Mouse (Mus musculus): ENCODE measurements around the gene Cnih4. TPM values are rescaled to one million over a fixed set of nuclear protein-coding genes. Genes with fewer than 3 reads are reported as not detected.
A peak's percentile ranks its signal among the peaks of the same experiment; 100 is the strongest.

Cnih4 gene
- polyA plus RNA-seq, 1 experiment from 2014 or later: 90.6 TPM

DNA sequence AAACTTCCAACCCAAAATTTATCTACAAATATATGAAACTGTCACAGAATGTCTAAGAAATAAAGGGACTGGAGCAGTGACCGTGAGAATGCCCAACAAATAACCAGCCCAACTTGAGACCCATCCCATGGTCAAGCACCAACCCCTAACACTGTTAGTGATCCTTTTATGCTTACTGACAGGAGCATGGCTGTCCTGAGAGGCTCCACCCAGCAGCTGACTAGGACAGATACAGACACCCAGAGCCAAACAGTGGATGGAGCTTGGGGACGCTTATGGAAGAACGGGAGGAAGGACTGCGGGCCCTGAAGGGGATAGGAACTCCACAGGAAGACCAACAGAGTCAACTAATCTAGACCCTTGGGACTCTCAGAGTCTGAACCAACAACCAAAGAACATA is 44.4 kb downstream of the Cnih4 start:
- Histone ChIP-seq H3K9me3 (replicated peaks; ENCODE audit: control insufficient read depth, low read length) (no peaks in the 10 kb centered on the region), H3K36me3 (ENCODE audit: control insufficient read depth, insufficient read depth, low read length) (peaks cover 86% of the 10 kb centered on the region), H3K27ac (ENCODE audit: low read depth, low read length) (no peak overlapping the region), H3K4me2 (ENCODE audit: low read length) (no peak overlapping the region), H3K27me3 (replicated peaks; ENCODE audit: control insufficient read depth, insufficient read depth, low read length) (no peaks in the 10 kb centered on the region), H3K4me1 (ENCODE audit: control insufficient read depth, insufficient read depth, low read length) (no peaks in the 10 kb centered on the region), H3K9ac (ENCODE audit: low read length) (no peak overlapping the region), H3K4me3 (ENCODE audit: low read depth, low read length) (no peak overlapping the region)
- ATAC-seq (no peak), DNase-seq (ENCODE audit: low spot score) (no peak)
- WGBS: 95% methylated on average over 4 of the region's 4 CpGs

DNA sequence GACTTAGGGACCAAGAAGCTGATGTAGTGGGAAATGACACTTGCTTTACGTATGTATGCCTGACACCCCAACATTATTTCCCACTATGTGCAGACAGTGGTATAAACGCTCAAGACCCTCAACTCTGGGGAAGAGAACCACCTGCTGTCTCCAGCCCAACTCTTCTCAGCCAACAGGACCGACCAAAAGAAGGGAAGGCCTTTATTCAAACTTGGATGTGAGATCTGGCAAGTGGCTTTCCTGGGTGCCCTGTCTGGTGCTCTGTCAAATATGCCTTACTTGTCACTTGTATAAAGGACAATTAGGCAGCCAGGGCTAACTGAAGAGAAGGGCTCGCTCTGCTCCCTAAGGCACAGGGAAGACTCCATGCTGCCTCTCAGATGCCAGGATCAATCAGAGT is 55.0 kb downstream of the Cnih4 start:
- Histone ChIP-seq H3K9ac (ENCODE audit: low read length) (no peak overlapping the region), H3K4me2 (ENCODE audit: low read length) (no peak overlapping the region), H3K27me3 (replicated peaks; ENCODE audit: control insufficient read depth, insufficient read depth, low read length) (no peaks in the 10 kb centered on the region), H3K4me1 (ENCODE audit: control insufficient read depth, insufficient read depth, low read length) (no peaks in the 10 kb centered on the region), H3K27ac (ENCODE audit: low read depth, low read length) (no peak overlapping the region), H3K9me3 (replicated peaks; ENCODE audit: control insufficient read depth, low read length) (no peaks in the 10 kb centered on the region), H3K36me3 (ENCODE audit: control insufficient read depth, insufficient read depth, low read length) (peaks cover 82% of the 10 kb centered on the region), H3K4me3 (ENCODE audit: low read depth, low read length) (no peak overlapping the region)
- ATAC-seq (no peak), DNase-seq (ENCODE audit: low spot score) (no peak)
- 93% methylated on average over 4 of the region's 4 CpGs for WGBS

DNA sequence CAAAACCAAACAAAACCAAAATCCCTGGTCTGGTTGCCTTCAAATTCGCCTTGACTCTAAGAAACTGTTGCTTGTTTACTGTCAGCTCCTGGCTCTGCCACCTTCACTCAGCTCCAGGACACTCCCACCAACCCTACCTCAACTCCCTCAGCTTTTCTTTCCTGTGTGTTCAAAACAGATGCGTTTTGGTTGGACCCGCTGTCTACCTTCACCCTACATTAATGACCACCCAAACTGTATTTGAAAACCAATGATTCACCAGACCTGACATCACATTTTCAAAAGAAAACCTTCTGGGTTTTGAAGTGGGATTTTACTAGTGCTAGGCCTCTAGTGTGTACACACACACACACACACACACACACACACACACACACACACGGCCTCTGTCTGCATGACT is 65.7 kb downstream of the Cnih4 start:
- Histone ChIP-seq H3K27ac (ENCODE audit: low read depth, low read length) (no peak overlapping the region), H3K4me1 (ENCODE audit: control insufficient read depth, insufficient read depth, low read length) (peaks cover 17% of the 10 kb centered on the region), H3K4me3 (ENCODE audit: low read depth, low read length) (peak overlapping the region; percentile 98), H3K9ac (ENCODE audit: low read length) (peak overlapping the region; percentile 97), H3K27me3 (replicated peaks; ENCODE audit: control insufficient read depth, insufficient read depth, low read length) (no peaks in the 10 kb centered on the region), H3K36me3 (ENCODE audit: control insufficient read depth, insufficient read depth, low read length) (peaks cover 21% of the 10 kb centered on the region), H3K9me3 (replicated peaks; ENCODE audit: control insufficient read depth, low read length) (no peaks in the 10 kb centered on the region), H3K4me2 (ENCODE audit: low read length) (peak overlapping the region; percentile 95)
- DNase-seq (ENCODE audit: low spot score): no peak
- ATAC-seq: no peak
- 8% methylated on average over 4 of the region's 4 CpGs for WGBS

DNA sequence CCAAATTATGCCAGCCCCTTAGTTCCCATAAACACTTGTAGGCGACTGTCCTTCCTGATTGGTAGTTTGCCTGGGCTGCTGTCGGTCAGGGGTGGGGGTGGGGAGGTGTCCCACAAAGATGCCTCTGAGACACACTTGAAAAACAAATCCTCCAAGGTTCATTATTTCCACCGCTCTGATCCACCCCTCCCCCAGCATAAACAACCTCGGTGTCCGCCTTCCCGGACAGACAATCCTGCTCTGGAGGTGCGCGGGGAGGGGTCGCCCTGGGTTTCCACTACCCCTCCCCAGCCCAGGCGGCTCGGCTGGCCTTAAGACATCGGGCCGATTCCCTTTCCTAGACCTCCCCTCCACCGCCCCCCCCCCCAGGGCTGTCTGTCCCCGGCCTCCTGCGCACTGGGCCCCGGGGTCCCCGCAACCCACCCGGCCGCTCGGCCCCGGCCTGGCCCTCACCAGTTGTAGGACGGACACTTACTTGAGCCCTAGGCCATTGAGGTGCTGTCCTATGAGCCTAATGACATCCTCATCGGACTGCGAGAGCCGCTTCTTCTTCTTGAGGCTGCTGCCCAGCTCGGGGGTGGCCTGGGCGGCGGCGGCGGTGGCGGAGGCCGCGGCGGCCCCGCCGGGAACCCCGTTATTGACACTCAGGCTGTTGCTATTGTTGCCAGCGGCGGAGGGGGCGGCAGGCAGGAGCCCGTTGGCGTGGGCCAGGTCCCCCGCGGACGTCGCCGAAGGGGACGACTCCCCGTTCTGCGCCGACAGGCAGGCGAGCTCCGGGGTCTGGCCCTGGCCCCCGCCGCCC is 66.3 kb downstream of the Cnih4 start:
- Histone ChIP-seq H3K4me3 (ENCODE audit: low read depth, low read length) (peak overlapping the region; percentile 98), H3K27ac (ENCODE audit: low read depth, low read length) (peak overlapping the region; percentile 92), H3K4me1 (ENCODE audit: control insufficient read depth, insufficient read depth, low read length) (peaks cover 17% of the 10 kb centered on the region), H3K27me3 (replicated peaks; ENCODE audit: control insufficient read depth, insufficient read depth, low read length) (no peaks in the 10 kb centered on the region), H3K9ac (ENCODE audit: low read length) (peak overlapping the region; percentile 97), H3K9me3 (replicated peaks; ENCODE audit: control insufficient read depth, low read length) (no peaks in the 10 kb centered on the region), H3K36me3 (ENCODE audit: control insufficient read depth, insufficient read depth, low read length) (peaks cover 14% of the 10 kb centered on the region), H3K4me2 (ENCODE audit: low read length) (peak overlapping the region; percentile 95)
- 1% methylated on average over 52 of the region's 56 CpGs for WGBS
- ATAC-seq (peak; percentile 38), DNase-seq (ENCODE audit: low spot score) (peak; percentile 34)

DNA sequence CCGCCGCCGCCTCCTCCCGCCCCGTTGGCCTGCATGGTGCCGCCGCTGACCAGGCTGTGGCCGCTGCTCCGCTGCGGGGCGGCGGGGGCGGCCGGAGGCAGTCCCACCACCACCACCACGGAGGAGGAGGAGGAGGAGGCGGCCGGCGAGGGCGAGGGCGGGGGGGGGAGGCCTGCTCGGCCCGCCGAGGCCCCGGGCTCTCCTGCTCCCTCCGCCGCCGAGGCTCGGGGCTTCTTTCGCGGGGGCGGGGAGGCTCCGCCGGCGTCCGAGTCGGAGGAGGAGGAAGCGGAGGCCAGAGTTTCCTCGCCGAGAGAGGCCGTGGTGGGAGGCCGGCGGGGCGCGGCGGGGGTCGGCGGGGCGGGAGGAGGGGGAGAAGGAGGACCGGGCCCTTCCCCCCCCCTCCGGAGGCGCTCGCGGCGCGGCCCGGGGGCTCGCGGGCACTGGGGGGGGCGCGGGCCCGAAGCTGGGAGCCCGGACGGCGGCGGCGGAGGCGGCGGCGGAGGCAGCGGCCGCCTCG is 67.0 kb downstream of the Cnih4 start:
- Histone ChIP-seq H3K36me3 (ENCODE audit: control insufficient read depth, insufficient read depth, low read length) (peaks cover 13% of the 10 kb centered on the region), H3K4me1 (ENCODE audit: control insufficient read depth, insufficient read depth, low read length) (peaks cover 17% of the 10 kb centered on the region), H3K4me2 (ENCODE audit: low read length) (peak overlapping the region; percentile 95), H3K27me3 (replicated peaks; ENCODE audit: control insufficient read depth, insufficient read depth, low read length) (no peaks in the 10 kb centered on the region), H3K9ac (ENCODE audit: low read length) (peak overlapping the region; percentile 97), H3K4me3 (ENCODE audit: low read depth, low read length) (peak overlapping the region; percentile 98), H3K9me3 (replicated peaks; ENCODE audit: control insufficient read depth, low read length) (no peaks in the 10 kb centered on the region), H3K27ac (ENCODE audit: low read depth, low read length) (peak overlapping the region; percentile 92)
- 2% methylated on average over 17 of the region's 72 CpGs for WGBS
- DNase-seq (ENCODE audit: low spot score) (peak; percentile 26), ATAC-seq (peak; percentile 62)

DNA sequence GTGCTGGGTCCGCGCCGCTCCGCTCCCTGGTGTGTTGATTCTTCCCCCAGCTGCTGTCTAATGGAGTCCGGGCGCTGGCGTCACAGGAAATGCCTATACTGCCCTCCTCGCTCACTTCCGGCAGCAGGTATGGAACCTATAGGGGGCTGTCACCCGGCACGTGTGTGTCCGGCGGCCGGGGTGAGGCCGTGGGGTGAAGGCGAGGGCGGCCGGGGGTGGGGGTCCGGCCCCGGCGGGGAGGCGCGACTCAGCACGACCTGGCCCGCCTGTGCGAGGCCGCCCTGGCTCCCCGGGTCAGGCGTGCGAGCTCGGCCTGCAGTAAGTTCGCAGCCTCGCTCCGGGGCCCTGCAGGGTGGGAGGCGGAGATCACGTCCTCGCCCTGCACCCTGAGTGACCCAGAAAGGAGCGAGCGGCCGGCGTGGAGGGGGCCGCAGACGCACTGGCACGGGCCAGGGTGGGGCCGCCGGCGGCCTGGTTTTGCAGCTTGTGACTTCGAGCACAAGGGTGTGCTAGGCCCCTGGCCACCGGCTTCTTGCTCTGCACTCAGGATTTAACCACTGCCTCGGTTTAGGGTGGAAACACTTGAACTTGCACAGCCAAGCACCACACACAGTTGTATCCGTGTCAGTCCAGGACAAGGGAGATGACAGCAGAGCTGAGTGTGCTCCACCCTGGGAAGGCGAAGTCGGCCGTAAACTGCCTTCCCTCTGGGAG is 67.6 kb downstream of the Cnih4 start, which contains the start of gene Wdr26:
Gene Wdr26, minus strand, starts transcription at position 82 of the 714 bp plus-strand sequence.
- Histone ChIP-seq H3K4me2 (ENCODE audit: low read length) (peak within 1 kb of the TSS; percentile 95), H3K36me3 (ENCODE audit: control insufficient read depth, insufficient read depth, low read length) (peaks cover 7% of the 10 kb centered on the region; the same call in 1 of the 2 replicates), H3K4me1 (ENCODE audit: control insufficient read depth, insufficient read depth, low read length) (peaks cover 17% of the 10 kb centered on the region), H3K27me3 (replicated peaks; ENCODE audit: control insufficient read depth, insufficient read depth, low read length) (no peaks in the 10 kb centered on the region), H3K9me3 (replicated peaks; ENCODE audit: control insufficient read depth, low read length) (no peaks in the 10 kb centered on the region), H3K9ac (ENCODE audit: low read length) (peak within 1 kb of the TSS; percentile 97), H3K27ac (ENCODE audit: low read depth, low read length) (peak within 1 kb of the TSS; percentile 92), H3K4me3 (ENCODE audit: low read depth, low read length) (peak within 1 kb of the TSS; percentile 98)
- peak; percentile 94 for ATAC-seq
- DNase-seq (ENCODE audit: low spot score): peak; percentile 93
- 2% methylated on average over 44 of the region's 54 CpGs for WGBS

DNA sequence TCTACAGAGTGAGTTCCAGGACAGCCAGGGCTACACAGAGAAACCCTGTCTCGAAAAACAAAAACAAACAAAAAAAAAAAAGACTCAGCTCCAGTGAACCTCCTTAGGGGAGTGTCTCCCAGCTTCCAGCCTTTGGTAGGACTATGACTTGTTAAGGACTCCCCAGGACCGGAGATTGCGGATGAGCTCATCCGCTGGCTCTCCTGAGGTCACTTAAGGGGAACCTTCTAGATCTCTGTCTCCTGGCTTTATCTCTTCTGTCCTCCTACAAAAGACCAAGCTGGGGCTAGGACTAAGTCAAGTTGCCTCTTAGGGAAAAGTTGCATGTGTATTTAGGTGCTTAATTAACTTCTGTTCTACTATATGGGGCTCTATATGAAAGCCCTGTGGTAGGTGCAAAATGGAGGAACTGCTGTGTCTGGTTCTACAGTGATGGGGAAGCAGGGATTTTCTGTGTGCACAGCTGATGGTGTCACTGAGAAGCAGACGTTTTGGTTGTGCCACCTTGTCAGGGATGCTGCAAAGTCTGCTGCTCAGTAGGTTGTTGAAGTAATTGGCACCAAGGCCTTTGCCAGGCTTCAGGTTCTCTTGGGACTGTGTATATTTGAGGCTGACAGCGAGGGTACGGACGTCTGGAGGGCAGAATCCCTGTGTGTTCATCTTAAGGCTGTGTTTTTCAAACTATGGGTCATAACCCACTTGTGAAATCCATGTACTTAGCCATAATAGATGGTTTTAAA is 70.0 kb downstream of the Cnih4 start:
- H3K4me3 ChIP-seq (ENCODE audit: low read depth, low read length): no peak overlapping the region

DNA sequence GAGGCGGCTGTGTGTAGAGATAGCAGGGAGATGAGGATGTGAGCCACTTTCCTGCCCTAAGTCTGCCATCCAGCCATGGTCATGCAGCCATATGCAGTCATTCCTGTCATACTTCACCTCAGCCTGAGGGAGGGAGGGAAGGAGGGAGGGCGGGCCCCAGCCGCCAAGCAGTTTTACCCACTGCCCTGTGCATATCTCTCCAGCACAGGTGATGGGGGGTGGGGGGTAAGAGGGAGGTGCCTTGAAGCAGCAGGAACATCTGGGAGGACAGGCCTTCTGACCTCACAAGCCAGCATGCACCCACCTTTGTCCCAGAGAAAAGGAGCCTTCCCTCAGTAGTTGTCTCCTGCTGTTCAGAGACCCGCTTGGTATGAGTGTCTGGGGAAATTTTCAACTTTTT is 71.8 kb downstream of the Cnih4 start:
- DNase-seq (ENCODE audit: low spot score) (no peak), ATAC-seq (no peak)
- Histone ChIP-seq H3K9me3 (replicated peaks; ENCODE audit: control insufficient read depth, low read length) (no peaks in the 10 kb centered on the region), H3K4me2 (ENCODE audit: low read length) (no peak overlapping the region), H3K36me3 (ENCODE audit: control insufficient read depth, insufficient read depth, low read length) (no peaks in the 10 kb centered on the region), H3K27ac (ENCODE audit: low read depth, low read length) (no peak overlapping the region), H3K27me3 (replicated peaks; ENCODE audit: control insufficient read depth, insufficient read depth, low read length) (no peaks in the 10 kb centered on the region), H3K4me1 (ENCODE audit: control insufficient read depth, insufficient read depth, low read length) (peaks cover 6% of the 10 kb centered on the region; the same call in 1 of the 2 replicates), H3K9ac (ENCODE audit: low read length) (no peak overlapping the region), H3K4me3 (ENCODE audit: low read depth, low read length) (no peak overlapping the region)
- WGBS: 58% methylated on average over 4 of the region's 4 CpGs

More for the DNA sequence above, 70.0 kb downstream of the Cnih4 start:
- Histone ChIP-seq H3K9me3 (replicated peaks; ENCODE audit: control insufficient read depth, low read length) (no peaks in the 10 kb centered on the region), H3K4me2 (ENCODE audit: low read length) (no peak overlapping the region), H3K27me3 (replicated peaks; ENCODE audit: control insufficient read depth, insufficient read depth, low read length) (no peaks in the 10 kb centered on the region), H3K4me1 (ENCODE audit: control insufficient read depth, insufficient read depth, low read length) (peaks cover 14% of the 10 kb centered on the region), H3K9ac (ENCODE audit: low read length) (no peak overlapping the region), H3K36me3 (ENCODE audit: control insufficient read depth, insufficient read depth, low read length) (no peaks in the 10 kb centered on the region), H3K27ac (ENCODE audit: low read depth, low read length) (no peak overlapping the region)
- DNase-seq (ENCODE audit: low spot score) (no peak), ATAC-seq (no peak)
- 87% methylated on average over 8 of the region's 8 CpGs for WGBS
